Mouse (Mus musculus) ovary, postnatal 36 days (tissue): Measurements from ENCODE around the gene Mlycd.

Experiments
- DNase-seq: peaks from one replicate; pipeline ENCODE4 v3.0.0; 2022; ENCODE audit warnings: low spot score, mixed read lengths

The Mlycd gene

GRCm38 (mm10) chr8:119433582-119434174, 39.0 kb downstream of the Mlycd start, which contains the start of gene Osgin1:
Gene Osgin1 (plus strand): TSS chr8:119434124.
- no peak for DNase-seq

GRCm38 (mm10) chr8:119434569-119434968, 39.9 kb downstream of the Mlycd start:
- DNase-seq = no peak

GRCm38 (mm10) chr8:119435527-119435926, 40.8 kb downstream of the Mlycd start:
- DNase-seq = no peak

GRCm38 (mm10) chr8:119436331-119436730, 41.7 kb downstream of the Mlycd start:
- no peak for DNase-seq

GRCm38 (mm10) chr8:119436933-119437332, 42.3 kb downstream of the Mlycd start:
- DNase-seq = peak; percentile 81

- no peak for DNase-seq
Observed at GRCm38 (mm10) chr8:119437506-119437905, 42.8 kb downstream of the Mlycd start.

GRCm38 (mm10) chr8:119438876-119439275, 44.2 kb downstream of the Mlycd start:
- no peak for DNase-seq

- DNase-seq = no peak
Observed at GRCm38 (mm10) chr8:119439424-119439823, 44.7 kb downstream of the Mlycd start.

GRCm38 (mm10) chr8:119439893-119440249, 45.2 kb downstream of the Mlycd start:
- no peak for DNase-seq

- peak; percentile 75 for DNase-seq
Observed at GRCm38 (mm10) chr8:119440250-119440951, 45.7 kb downstream of the Mlycd start.

- no peak for DNase-seq
Observed at GRCm38 (mm10) chr8:119440952-119441270, 46.2 kb downstream of the Mlycd start.

GRCm38 (mm10) chr8:119442013-119442412, 47.3 kb downstream of the Mlycd start:
- no peak for DNase-seq

GRCm38 (mm10) chr8:119442970-119443369, 48.3 kb downstream of the Mlycd start:
- DNase-seq = no peak

- peak; percentile 85 for DNase-seq
Observed at GRCm38 (mm10) chr8:119446211-119446989, 51.7 kb downstream of the Mlycd start, which contains the start of gene Necab2. Gene Necab2 (plus strand): TSS chr8:119446719.

GRCm38 (mm10) chr8:119446990-119447780, 52.5 kb downstream of the Mlycd start:
- no peak for DNase-seq

- DNase-seq = no peak
Observed at GRCm38 (mm10) chr8:119447781-119448170, 53.1 kb downstream of the Mlycd start.

- DNase-seq = no peak
Observed at GRCm38 (mm10) chr8:119449627-119450026, 54.9 kb downstream of the Mlycd start.

GRCm38 (mm10) chr8:119451131-119451530, 56.5 kb downstream of the Mlycd start:
- no peak for DNase-seq

- no peak for DNase-seq
Observed at GRCm38 (mm10) chr8:119452919-119453318, 58.2 kb downstream of the Mlycd start.

- DNase-seq = no peak
Observed at GRCm38 (mm10) chr8:119456045-119456444, 61.4 kb downstream of the Mlycd start.

- DNase-seq = peak; percentile 40
Observed at GRCm38 (mm10) chr8:119459724-119460123, 65.0 kb downstream of the Mlycd start.
